Mouse (Mus musculus) megakaryocyte, embryonic 14.5 days (primary cell): ENCODE data around the gene Tram1l1. TPM values are rescaled to one million over a fixed set of nuclear protein-coding genes. Genes with fewer than 3 reads are reported as not detected.

Experiments
- H3K27me3 ChIP-seq: replicated peaks from 2 replicates; pipeline ENCODE3; 2012; ENCODE audit warnings: inconsistent platforms
- H3K36me3 ChIP-seq: replicated peaks from 2 replicates; pipeline ENCODE3; 2012; ENCODE audit warnings: low read length, inconsistent platforms, mixed read lengths
- H3K4me1 ChIP-seq: 2 replicates; pipeline ENCODE4 v1.6.1; 2012; ENCODE audit warnings: inconsistent platforms
- H3K4me3 ChIP-seq: replicated peaks from 2 replicates; pipeline ENCODE3; 2012; ENCODE audit warnings: moderate library complexity, mild to moderate bottlenecking, inconsistent platforms
- H3K9me3 ChIP-seq: 2 replicates; pipeline ENCODE4 v1.6.1; 2012; ENCODE audit warnings: inconsistent platforms
- FLI1 ChIP-seq: IDR thresholded peaks from 2 replicates; pipeline ENCODE4 v1.6.1; 2012; ENCODE audit warnings: low read length, inconsistent platforms, mixed read lengths
- GATA1 ChIP-seq: IDR thresholded peaks from 3 replicates; pipeline ENCODE4 v1.6.1; 2012; ENCODE audit warnings: mixed read lengths, low read length, inconsistent platforms, borderline replicate concordance
- polyA plus RNA-seq: library from polyadenylated mRNA; stranded (reverse); fragments of >175 nt; gene quantifications from 2 replicates; pipeline ENCODE4 v1.2.3, GENCODE M21; 2012; ENCODE audit warnings: low replicate concordance; ENCODE audit not compliant: insufficient read depth

The Tram1l1 gene
- polyA plus RNA-seq, 1 experiment = not detected

- Histone ChIP-seq H3K9me3 (no peaks in the 10 kb centered on the region; the same call in 1 of the 2 replicates), H3K4me1 (no peaks in the 10 kb centered on the region), H3K4me3 (no peak overlapping the region), H3K27me3 (no peaks in the 10 kb centered on the region), H3K36me3 (no peaks in the 10 kb centered on the region)
- no peak for TF ChIP-seq FLI1
- TF ChIP-seq GATA1 = no peak
Measured at GRCm38 (mm10) chr3:124372031-124372430, 51.4 kb downstream of the Tram1l1 start.

Other genes starting within 250 kb of the Tram1l1 start
- not detected in 2 replicates for gene 1700006A11Rik, start 105.2 kb downstream of the Tram1l1 start, polyA plus RNA-seq